In genomic region chr5:108268127-108269062, GRCm38 (mm10) we compare ENCODE assay signal across 8 mouse cellular contexts. TPM values are rescaled to one million over a fixed set of nuclear protein-coding genes. Genes with fewer than 3 reads are reported as not detected.
DNase-seq lines count a peak whose midpoint lies in the region; ATAC-seq and TF ChIP-seq lines count a peak whose summit lies in the region.

TSS of gene Dr1 (plus strand) at chr5:108268897.

- H3K4me3 ChIP-seq in ES-E14 (ENCODE audit: insufficient read depth in 1 of 2, low read depth in 1 of 2, low read length in 2 of 2, poor library complexity in 1 of 2, severe bottlenecking in 1 of 2): peak within 1 kb of the TSS; percentile 82 to 100
- peak within 1 kb of the TSS; percentile 89 for H3K4me3 ChIP-seq in forebrain, embryonic 14.5 days (ENCODE audit: low read depth, low read length)
- H3K4me3 ChIP-seq in lung, embryonic 14.5 days (ENCODE audit: low read depth, low read length): peak within 1 kb of the TSS; percentile 96

- 0 out of 4 replicates have a peak, but pooled peaks cover 0 to 2% of the 10 kb centered on the region in 2 experiments for H3K4me1 ChIP-seq in ES-E14 (ENCODE audit: control insufficient read depth in 2 of 2, insufficient read depth in 2 of 2, low read length in 2 of 2, poor library complexity in 1 of 2)
- peaks cover 21% of the 10 kb centered on the region for H3K4me1 ChIP-seq in forebrain, embryonic 14.5 days (ENCODE audit: control insufficient read depth, insufficient read depth, low read length)
- no peaks in the 10 kb centered on the region for H3K4me1 ChIP-seq in lung, embryonic 14.5 days (ENCODE audit: insufficient read depth)

- no peak for TF ChIP-seq CTCF in lung, embryonic 14.5 days (IDR thresholded peaks at IDR 0.05; ENCODE audit: low read depth)

- in situ Hi-C loops in ES-E14 (cut with MboI; ENCODE audit: low sequenced_read_pairs in 2 of 2, unreplicated experiment in 2 of 2): no loop called here

- H3K27me3 ChIP-seq in forebrain, embryonic 14.5 days (replicated peaks; ENCODE audit: control insufficient read depth, insufficient read depth, low read length): no peaks in the 10 kb centered on the region
- no peaks in the 10 kb centered on the region for H3K27me3 ChIP-seq in lung, embryonic 14.5 days (ENCODE audit: insufficient read depth, low read length)

- intact Hi-C loops in heart, postnatal 14 days (cut with DNase I): loop anchor here (5.0 to 10.0 kb wide), 3 partner anchors 44 to 204 kb away; partner anchors contain the start of genes Ccdc18, Mtf2, Pigg and Tmed5

- H3K36me3 ChIP-seq in ES-E14 (ENCODE audit: control insufficient read depth, insufficient read depth, low read length, poor library complexity, severe bottlenecking): no peaks in the 10 kb centered on the region; the same call in 1 of the 2 replicates
- 0 out of 2 replicates have a peak, but pooled peaks cover 9% of the 10 kb centered on the region for H3K36me3 ChIP-seq in forebrain, embryonic 14.5 days (ENCODE audit: control insufficient read depth, insufficient read depth, low read length)
- no peaks in the 10 kb centered on the region for H3K36me3 ChIP-seq in lung, embryonic 14.5 days (ENCODE audit: insufficient read depth)

- no peaks in the 10 kb centered on the region for H3K9me3 ChIP-seq in ES-E14 (ENCODE audit: control insufficient read depth, insufficient read depth, low read depth, low read length)
- no peaks in the 10 kb centered on the region for H3K9me3 ChIP-seq in forebrain, embryonic 14.5 days (replicated peaks; ENCODE audit: control insufficient read depth, low read length)
- no peaks in the 10 kb centered on the region for H3K9me3 ChIP-seq in lung, embryonic 14.5 days (ENCODE audit: low read depth, low read length)

- peak within 1 kb of the TSS; percentile 93 for H3K9ac ChIP-seq in ES-E14 (ENCODE audit: insufficient read depth, low read depth, low read length, poor library complexity, severe bottlenecking)
- H3K9ac ChIP-seq in forebrain, embryonic 14.5 days (ENCODE audit: low read length): peak within 1 kb of the TSS; percentile 95
- peak within 1 kb of the TSS; percentile 96 for H3K9ac ChIP-seq in lung, embryonic 14.5 days

- H3K27ac ChIP-seq in ES-E14 (ENCODE audit: insufficient read depth, low read depth, low read length, poor library complexity, severe bottlenecking): peak within 1 kb of the TSS; percentile 75
- peak within 1 kb of the TSS; percentile 81 for H3K27ac ChIP-seq in forebrain, embryonic 14.5 days (ENCODE audit: low read depth, low read length)
- H3K27ac ChIP-seq in lung, embryonic 14.5 days (ENCODE audit: low read depth): peak within 1 kb of the TSS; percentile 90

- H3K4me2 ChIP-seq in forebrain, embryonic 14.5 days (ENCODE audit: low read length): peak within 1 kb of the TSS; percentile 97
- H3K4me2 ChIP-seq in lung, embryonic 14.5 days: peak within 1 kb of the TSS; percentile 87

- ATAC-seq in forebrain, embryonic 14.5 days: peak; percentile 98
- ATAC-seq in lung, embryonic 14.5 days (ENCODE audit: insufficient read depth): peak; percentile 98

- whole genome bisulfite sequencing in forebrain, embryonic 14.5 days: 4% methylated on average over 47 of the region's 55 CpGs
- WGBS in lung, embryonic 14.5 days: 1% methylated on average over 54 of the region's 55 CpGs

- peak; percentile 74 for DNase-seq in ES-E14 (ENCODE audit: low read depth, low spot score)
- peak; percentile 83 for DNase-seq in cerebellum, adult 11 months
- peak; percentile 96 for DNase-seq in forebrain, embryonic 14.5 days (ENCODE audit: low spot score)
- DNase-seq in heart, postnatal 14 days: peak; percentile 89 to 91
- peak; percentile 81 to 88 for DNase-seq in layer of hippocampus, adult 18-20 months (ENCODE audit: low spot score in 2 of 2)
- DNase-seq in lung, embryonic 14.5 days: peak; percentile 94
- peak; percentile 83 for DNase-seq in ovary, adult 18-20 months (ENCODE audit: low spot score)
- DNase-seq in thymus, postnatal 10 days (ENCODE audit: low spot score in 2 of 2): peak; percentile 79 to 85

TF ChIP-seq in ES-E14, 5 proteins besides CTCF, POLR2A, EP300 and RAD21:
- TF ChIP-seq ZC3H11A (IDR thresholded peaks at IDR 0.05; ENCODE audit: borderline replicate concordance, low read depth, low read length) (no peak), HCFC1 (IDR thresholded peaks at IDR 0.05; ENCODE audit: borderline replicate concordance, insufficient read depth, low read length) (no peak; the same call in 1 of the 2 replicates), ZNF384 (IDR thresholded peaks at IDR 0.05; ENCODE audit: low read depth, low read length) (no peak), MAFK (IDR thresholded peaks at IDR 0.05; ENCODE audit: insufficient read depth, low read depth, low read length) (no peak), CHD2 (IDR thresholded peaks at IDR 0.05; ENCODE audit: low read depth, low read length) (no peak)

RNA-seq across cellular contexts. Expression of gene Dr1, which starts in this region (rescaled TPM):
- 14.5 and 22.8 TPM in 2 replicates for total RNA-seq in ES-E14 (2012; rRNA removed)
- polyA plus RNA-seq in forebrain, embryonic 14.5 days (2014; fragmentation: Nextera tagmentation; extraction: Ambion mirVana): 45.4 and 54.1 TPM in 2 replicates
- 10 to 100 TPM; 21.9 TPM for total RNA-seq in heart, postnatal 14 days (2021)
- 10 to 100 TPM; 45.5 to 46.0 TPM for total RNA-seq in layer of hippocampus, adult 18-20 months (2021)
- 44.2 and 46.6 TPM in 2 replicates for polyA plus RNA-seq in lung, embryonic 14.5 days (2014; fragmentation: Nextera tagmentation; extraction: Ambion mirVana)

Comparison
In these comparisons a context has a peak if more than half of its experiments do, and no peak if none do; other contexts are left out.
1. Peak in every context shown above with its lines: DNase-seq, ATAC-seq, H3K4me3 ChIP-seq and H3K27ac ChIP-seq.